Mouse (Mus musculus): ENCODE measurements around the gene Spag8.

Gene Spag8

GRCm38 (mm10) chr4:43655656-43656338, 2.4 kb upstream of the Spag8 start:
- intact Hi-C loops (cut with DNase I), result no loop called here

- intact Hi-C loops (cut with DNase I), result no loop called here
These were observed 668 bp downstream of the Spag8 start for GRCm38 (mm10) chr4:43652726-43653125.

- intact Hi-C loops (cut with DNase I), result no loop called here
These were observed 3.6 kb downstream of the Spag8 start for GRCm38 (mm10) chr4:43649783-43650182.

GRCm38 (mm10) chr4:43640491-43640890, 12.9 kb downstream of the Spag8 start:
- intact Hi-C loops (cut with DNase I), result no loop called here

GRCm38 (mm10) chr4:43640076-43640475, 13.3 kb downstream of the Spag8 start:
- intact Hi-C loops (cut with DNase I), result no loop called here

GRCm38 (mm10) chr4:43636751-43637150, 16.6 kb downstream of the Spag8 start:
- intact Hi-C loops (cut with DNase I), result no loop called here

- intact Hi-C loops (cut with DNase I), result loop anchor here (5.0 kb wide), 1 partner anchor 33 kb away; the partner anchor contains the start of genes Fam221b and Tmem8b
These were observed 18.6 kb downstream of the Spag8 start for GRCm38 (mm10) chr4:43634621-43635374.

- intact Hi-C loops (cut with DNase I), result loop anchor here (5.0 kb wide), 1 partner anchor 34 kb away; the partner anchor contains the start of genes Fam221b and Tmem8b
These were observed 19.7 kb downstream of the Spag8 start for GRCm38 (mm10) chr4:43633736-43634135.

- intact Hi-C loops (cut with DNase I), result loop anchor here (5.0 kb wide), 1 partner anchor 34 kb away; the partner anchor contains the start of genes Fam221b and Tmem8b
These were observed 20.1 kb downstream of the Spag8 start for GRCm38 (mm10) chr4:43633296-43633695.

GRCm38 (mm10) chr4:43631956-43632920, 21.2 kb downstream of the Spag8 start:
- intact Hi-C loops (cut with DNase I), result loop anchor here (5.0 kb wide), 1 partner anchor 35 kb away; the partner anchor contains the start of genes Fam221b and Tmem8b

- intact Hi-C loops (cut with DNase I), result loop anchor here (5.0 kb wide), 1 partner anchor 36 kb away; the partner anchor contains the start of genes Fam221b and Tmem8b
These were observed 22.1 kb downstream of the Spag8 start, which contains the start of gene Npr2 for GRCm38 (mm10) chr4:43631046-43631955. TSS of gene Npr2 (plus strand) at chr4:43631935.

GRCm38 (mm10) chr4:43630671-43631045, 22.7 kb downstream of the Spag8 start:
- intact Hi-C loops (cut with DNase I), result loop anchor here (1.0 to 5.0 kb wide), 2 partner anchors 37 to 82 kb away; partner anchors contain the start of genes Fam221b and Tmem8b

- intact Hi-C loops (cut with DNase I), result loop anchor here (1.0 to 5.0 kb wide), 2 partner anchors 37 to 82 kb away; partner anchors contain the start of genes Fam221b and Tmem8b
These were observed 23.3 kb downstream of the Spag8 start for GRCm38 (mm10) chr4:43630030-43630581.

GRCm38 (mm10) chr4:43629106-43629817, 24.1 kb downstream of the Spag8 start:
- intact Hi-C loops (cut with DNase I), result no loop called here

- intact Hi-C loops (cut with DNase I), result no loop called here
These were observed 33.1 kb downstream of the Spag8 start for GRCm38 (mm10) chr4:43620146-43620778.

GRCm38 (mm10) chr4:43613060-43613730, 40.2 kb downstream of the Spag8 start:
- intact Hi-C loops (cut with DNase I), result no loop called here

- intact Hi-C loops (cut with DNase I), result no loop called here
These were observed 40.9 kb downstream of the Spag8 start for GRCm38 (mm10) chr4:43612534-43612933.
